Mouse (Mus musculus): ENCODE results near the gene Gm9821. TPM values are rescaled to one million over a fixed set of nuclear protein-coding genes. Genes with fewer than 3 reads are reported as not detected.

The Gm9821 gene
- total and polyA plus RNA-seq, 3 experiments: 1.2 to 22.7 TPM; not detected in 1

- TF ChIP-seq ZMIZ1 (IDR thresholded peaks at IDR 0.05; ENCODE audit: low read depth, low read length): no peak
- TF ChIP-seq RCOR1 (IDR thresholded peaks at IDR 0.05; ENCODE audit: low read depth, low read length): peak; percentile 34; the same call in 1 of the 2 replicates
- no peak for TF ChIP-seq MAFK (IDR thresholded peaks at IDR 0.05; ENCODE audit: borderline replicate concordance, low read depth, low read length)
- TF ChIP-seq GABPA (IDR thresholded peaks at IDR 0.05; ENCODE audit: low read depth, low read length): no peak
- no peak for TF ChIP-seq CHD2 (IDR thresholded peaks at IDR 0.05; ENCODE audit: low read length)
- TF ChIP-seq USF1 (IDR thresholded peaks at IDR 0.05; ENCODE audit: low read depth, low read length): no peak
- no peak for TF ChIP-seq ZC3H11A (IDR thresholded peaks at IDR 0.05; ENCODE audit: low read depth, low read length)
- no peak for TF ChIP-seq NELFE (IDR thresholded peaks at IDR 0.05; ENCODE audit: low read depth, low read length)
- peak; percentile 69 for TF ChIP-seq ETS1 (IDR thresholded peaks at IDR 0.05; ENCODE audit: low read depth, low read length)
- no peak for TF ChIP-seq MXI1 (IDR thresholded peaks at IDR 0.05; ENCODE audit: low read depth, low read length)
Measured at GRCm38 (mm10) chr2:91948151-91948509, 2.6 kb downstream of the Gm9821 start (continued).

- peak overlapping the region; percentile 61 to 90 for H3K4me3 ChIP-seq (ENCODE audit: control insufficient read depth in 1 of 2, insufficient read depth in 1 of 2, low read depth in 2 of 2, low read length in 2 of 2)
- H3K79me2 ChIP-seq (ENCODE audit: control insufficient read depth, insufficient read depth, low read length, poor library complexity): peaks cover 43% of the 10 kb centered on the region
- H3K9me3 ChIP-seq (replicated peaks; ENCODE audit: insufficient read depth, low read length): no peaks in the 10 kb centered on the region
- peak; percentile 85 for DNase-seq (ENCODE audit: low read depth, low spot score)
- H3K27me3 ChIP-seq (ENCODE audit: control insufficient read depth in 1 of 2, insufficient read depth in 2 of 2, low read length in 2 of 2): no peaks in the 10 kb centered on the region
- peaks cover 15 to 41% of the 10 kb centered on the region in 2 experiments; a peak in 3 of 4 replicates for H3K4me1 ChIP-seq (ENCODE audit: control insufficient read depth in 1 of 2, insufficient read depth in 2 of 2, low read length in 2 of 2)
- peaks cover 2 to 23% of the 10 kb centered on the region in 2 experiments; a peak in 3 of 4 replicates for H3K36me3 ChIP-seq (ENCODE audit: control insufficient read depth in 1 of 2, insufficient read depth in 2 of 2, low read length in 2 of 2)
- peak overlapping the region; percentile 71 for H3K9ac ChIP-seq (ENCODE audit: control insufficient read depth, low read depth, low read length, poor library complexity, severe bottlenecking)
- H3K27ac ChIP-seq (ENCODE audit: control insufficient read depth, low read depth, low read length): peak overlapping the region; percentile 94
- no peak for TF ChIP-seq ZC3H11A (IDR thresholded peaks at IDR 0.05; ENCODE audit: low read depth, low read length)
- TF ChIP-seq TBP (IDR thresholded peaks at IDR 0.05; ENCODE audit: low read depth, low read length): no peak
- no peak for TF ChIP-seq ZNF384 (IDR thresholded peaks at IDR 0.05; ENCODE audit: low read depth, low read length)
- TF ChIP-seq TCF12 (IDR thresholded peaks at IDR 0.05; ENCODE audit: low read depth, low read length): peak; percentile 64
- TF ChIP-seq MXI1 (IDR thresholded peaks at IDR 0.05; ENCODE audit: low read depth, low read length): peak; percentile 91
- peak; percentile 86 for TF ChIP-seq ETS1 (IDR thresholded peaks at IDR 0.05; ENCODE audit: low read depth, low read length)
- no peak for TF ChIP-seq SMC3 (IDR thresholded peaks at IDR 0.05; ENCODE audit: low read depth, low read length)
- TF ChIP-seq NELFE (IDR thresholded peaks at IDR 0.05; ENCODE audit: low read depth, low read length): no peak
- TF ChIP-seq ZMIZ1 (IDR thresholded peaks at IDR 0.05; ENCODE audit: low read depth, low read length): no peak; the same call in 1 of the 2 replicates
- TF ChIP-seq CTCF (IDR thresholded peaks at IDR 0.05 in 2 of 3, conservative IDR thresholded peaks at IDR 0.05 in 1 of 3; ENCODE audit: control insufficient read depth in 1 of 3, insufficient read depth in 1 of 3, low read depth in 2 of 3, low read length in 3 of 3, poor library complexity in 1 of 3, severe bottlenecking in 1 of 3): no peak
- no peak for TF ChIP-seq MAFK (IDR thresholded peaks at IDR 0.05; ENCODE audit: borderline replicate concordance, low read depth, low read length)
- TF ChIP-seq HCFC1 (IDR thresholded peaks at IDR 0.05; ENCODE audit: low read depth, low read length): no peak
- TF ChIP-seq SIN3A (IDR thresholded peaks at IDR 0.05; ENCODE audit: low read length): peak; percentile 82
- peak; percentile 81; the same call in 1 of the 2 replicates for TF ChIP-seq MYC (IDR thresholded peaks at IDR 0.05; ENCODE audit: low read depth, low read length)
- TF ChIP-seq NRF1 (IDR thresholded peaks at IDR 0.05; ENCODE audit: insufficient read depth, low read depth, low read length, poor library complexity, severe bottlenecking): no peak
- TF ChIP-seq TAL1 (IDR thresholded peaks at IDR 0.05; ENCODE audit: low read length): peak; percentile 51; the same call in 1 of the 2 replicates
- no peak for TF ChIP-seq UBTF (IDR thresholded peaks at IDR 0.05; ENCODE audit: borderline replicate concordance, insufficient read depth, low read depth, low read length)
- TF ChIP-seq MYB (IDR thresholded peaks at IDR 0.05; ENCODE audit: low read depth, low read length): 0 out of 2 replicates have a peak, but pooled peaks have one; percentile 13
- TF ChIP-seq MAZ (IDR thresholded peaks at IDR 0.05; ENCODE audit: low read depth, low read length): peak; percentile 24; the same call in 1 of the 2 replicates
- peak; percentile 85 for TF ChIP-seq MAX (IDR thresholded peaks at IDR 0.05; ENCODE audit: low read length)
- no peak for TF ChIP-seq GABPA (IDR thresholded peaks at IDR 0.05; ENCODE audit: low read depth, low read length)
- no peak for TF ChIP-seq JUND (IDR thresholded peaks at IDR 0.05; ENCODE audit: low read depth, low read length)
- no peak for TF ChIP-seq KAT2A (conservative IDR thresholded peaks at IDR 0.05; ENCODE audit: low read depth, low read length)
- no peak for TF ChIP-seq RAD21 (IDR thresholded peaks at IDR 0.05; ENCODE audit: low read depth, low read length)
- TF ChIP-seq POLR2AphosphoS5 (IDR thresholded peaks at IDR 0.05; ENCODE audit: borderline replicate concordance, low read depth, low read length): no peak
- TF ChIP-seq CHD1 (IDR thresholded peaks at IDR 0.05; ENCODE audit: low read depth, low read length): peak; percentile 83; the same call in 1 of the 2 replicates
- no peak for TF ChIP-seq USF2 (IDR thresholded peaks at IDR 0.05; ENCODE audit: borderline replicate concordance in 1 of 2, insufficient read depth in 1 of 2, low read depth in 1 of 2, low read length in 2 of 2)
- TF ChIP-seq E2F4 (IDR thresholded peaks at IDR 0.05; ENCODE audit: borderline replicate concordance, low read depth, low read length): no peak
- TF ChIP-seq EP300 (IDR thresholded peaks at IDR 0.05; ENCODE audit: low read depth in 1 of 2, low read length in 2 of 2): peak in 1 of 2 experiments; percentile 55; a peak in 3 of 4 replicates
- no peak for TF ChIP-seq ZKSCAN1 (IDR thresholded peaks at IDR 0.05; ENCODE audit: low read depth, low read length)
- TF ChIP-seq POLR2A (IDR thresholded peaks at IDR 0.05; ENCODE audit: control insufficient read depth in 1 of 2, insufficient read depth in 1 of 2, low read depth in 1 of 2, low read length in 2 of 2, poor library complexity in 1 of 2): no peak
Measured at GRCm38 (mm10) chr2:91948792-91949241, 3.3 kb downstream of the Gm9821 start.

Data from MEL (cell line).